ENCODE assay signal across 8 mouse cellular contexts in genomic region chr12:90738388-90739223, GRCm38 (mm10). TPM values are rescaled to one million over a fixed set of nuclear protein-coding genes. Genes with fewer than 3 reads are reported as not detected.
DNase-seq lines count a peak whose midpoint lies in the region; ATAC-seq and TF ChIP-seq lines count a peak whose summit lies in the region.

Gene Dio2, minus strand, starts transcription at chr12:90738438.

- H3K27me3 ChIP-seq in Patski = no peaks in the 10 kb centered on the region
- no peaks in the 10 kb centered on the region for H3K27me3 ChIP-seq in heart, embryonic 15.5 days

- no peak for DNase-seq in layer of hippocampus, adult 8-10 months (ENCODE audit: low spot score in 2 of 2)
- DNase-seq in layer of hippocampus, adult 9-10 months (ENCODE audit: low spot score) = no peak
- no peak for DNase-seq in Patski (ENCODE audit: low read depth, low spot score)
- peak; percentile 52 to 70 for DNase-seq in cerebellum, postnatal 25 days
- no peak for DNase-seq in left cerebral cortex, postnatal 36 days (ENCODE audit: low spot score in 2 of 2)
- peak; percentile 3 for DNase-seq in ovary, postnatal 10 days (ENCODE audit: low spot score)
- DNase-seq in yolk sac, embryonic 10.5 days (ENCODE audit: low spot score) = no peak

- 0 out of 2 replicates have a peak, but pooled peaks cover 3% of the 10 kb centered on the region for H3K4me1 ChIP-seq in heart, embryonic 15.5 days (replicated peaks)

- no peaks in the 10 kb centered on the region for H3K36me3 ChIP-seq in heart, embryonic 15.5 days

- peak; percentile 86 for ATAC-seq in Patski
- no peak for ATAC-seq in heart, embryonic 15.5 days (replicated peaks; ENCODE audit: insufficient number of reproducible peaks, insufficient read depth, low FRiP score, low read depth)

- in situ Hi-C loops in Patski (cut with MboI; ENCODE audit: low pct_unique_long_range_greater_than_20kb) = no loop called here

- H3K9ac ChIP-seq in heart, embryonic 15.5 days = peak within 1 kb of the TSS; percentile 38; the same call in 1 of the 2 replicates

- CTCF ChIA-PET in Patski (lab: Charles Lee) = interaction anchor here (1.1 to 2.9 kb wide), 3 partner anchors 14 to 588 kb away, joined by 3 to 14 read pairs (median 4); no protein-coding TSS in a partner anchor

- peak; percentile 18 for TF ChIP-seq CTCF in Patski (IDR thresholded peaks at IDR 0.05)

- WGBS in heart, embryonic 15.5 days = 14% methylated on average over 10 of the region's 10 CpGs

- POLR2A ChIA-PET in Patski (lab: Charles Lee) = interaction anchor here (0.7 kb wide), 1 partner anchor 851 kb away, joined by 3 read pairs; no protein-coding TSS in a partner anchor

- peak within 1 kb of the TSS; percentile 63 for H3K4me2 ChIP-seq in heart, embryonic 15.5 days

- no peaks in the 10 kb centered on the region for H3K9me3 ChIP-seq in heart, embryonic 15.5 days (replicated peaks)

- intact Hi-C loops in left cerebral cortex, postnatal 36 days (cut with DNase I) = loop anchor here (10.0 kb wide), 1 partner anchor 164 kb away; no protein-coding TSS in a partner anchor

- peak within 1 kb of the TSS; percentile 47 for H3K4me3 ChIP-seq in heart, embryonic 15.5 days

- no peak within 1 kb of the TSS for H3K27ac ChIP-seq in heart, embryonic 15.5 days

RNA-seq across cellular contexts. Expression of gene Dio2, which starts in this region (rescaled TPM):
- 10 to 100 TPM; 35.3 to 41.3 (median 38.9) TPM for total RNA-seq in layer of hippocampus, adult 8-10 months (2022)
- polyA plus RNA-seq in Patski (2021) = 0.28 TPM
- polyA plus RNA-seq in heart, embryonic 15.5 days (2015; fragmentation: Nextera tagmentation; extraction: Ambion mirVana) = 0.86 and 1.1 TPM in 2 replicates
- 10 to 100 TPM; 70.8 to 88.1 TPM for total RNA-seq in left cerebral cortex, postnatal 36 days (2021)

Comparison
In these comparisons a context has a peak if more than half of its experiments do, and no peak if none do; other contexts are left out.
1. Peak in ATAC-seq in Patski; RNA of the gene not detected or under 1 TPM.
2. DNase-seq: peak in cerebellum, postnatal 25 days (2 of 2) and ovary, postnatal 10 days (single experiment); none in layer of hippocampus, adult 8-10 months (0 of 2), layer of hippocampus, adult 9-10 months (single experiment), Patski (single experiment), left cerebral cortex, postnatal 36 days (0 of 2) and yolk sac, embryonic 10.5 days (single experiment).